Mouse (Mus musculus) forebrain, embryonic 11.5 days (tissue): ENCODE results near the gene Smlr1. TPM values are rescaled to one million over a fixed set of nuclear protein-coding genes. Genes with fewer than 3 reads are reported as not detected.

Experiments
- ATAC-seq: fragments of 200-750 bp; cut with Nextera tagmentation; replicated peaks from 2 replicates; pipeline ENCODE4 v1.8.0; 2017; ENCODE audit warnings: moderate TSS enrichment; ENCODE audit not compliant: low FRiP score
- DNase-seq: peaks from one replicate; pipeline ENCODE4 v3.0.0-alpha.2; 2017; ENCODE audit warnings: low spot score
- H3K27ac ChIP-seq: fragments of 300-500 bp; sonication (generic); 2 replicates; pipeline ENCODE4 v1.5.1; 2014; ENCODE audit warnings: low read depth, low read length
- H3K27me3 ChIP-seq: fragments of 300-500 bp; sonication (generic); 2 replicates; pipeline ENCODE4 v1.6.1; 2014; ENCODE audit warnings: mild to moderate bottlenecking, low read length, mixed read lengths; ENCODE audit not compliant: control insufficient read depth, insufficient read depth
- H3K36me3 ChIP-seq: fragments of 300-500 bp; sonication (generic); 2 replicates; pipeline ENCODE4 v1.6.1; 2014; ENCODE audit warnings: mild to moderate bottlenecking, low read length, moderate library complexity, mixed read lengths; ENCODE audit not compliant: control insufficient read depth, insufficient read depth
- H3K4me1 ChIP-seq: fragments of 300-500 bp; sonication (generic); replicated peaks from 2 replicates; pipeline ENCODE4 v1.6.1; 2014; ENCODE audit warnings: low read length, mixed read lengths; ENCODE audit not compliant: control insufficient read depth, insufficient read depth
- H3K4me2 ChIP-seq: fragments of 300-500 bp; sonication (generic); 2 replicates; pipeline ENCODE4 v1.6.1; 2014; ENCODE audit warnings: low read depth, mild to moderate bottlenecking, low read length, moderate library complexity, mixed read lengths; ENCODE audit not compliant: severe bottlenecking
- H3K4me3 ChIP-seq: fragments of 300-500 bp; sonication (generic); 2 replicates; pipeline ENCODE4 v1.5.1; 2014; ENCODE audit warnings: low read depth, low read length
- H3K9ac ChIP-seq: fragments of 300-500 bp; sonication (generic); 2 replicates; pipeline ENCODE4 v1.6.1; 2014; ENCODE audit warnings: low read length
- H3K9me3 ChIP-seq: fragments of 300-500 bp; sonication (generic); 2 replicates; pipeline ENCODE4 v1.6.1; 2016; ENCODE audit warnings: low read length, mixed read lengths; ENCODE audit not compliant: control insufficient read depth
- WGBS: fragments of 180-500 bp; shearing (Covaris S2); extraction: QIAGEN DNeasy Blood & Tissue Kit; methylation state at CpG from one replicate; pipeline ENCODE4 v1.1.7; 2014; 5-methylcytosine and 5-hydroxymethylcytosine counted together
- polyA plus RNA-seq: library from polyadenylated mRNA; unstranded; fragments of >200 nt; fragmentation: Nextera tagmentation; extraction: Ambion mirVana; gene quantifications from 2 replicates; pipeline ENCODE4 v1.2.1, GENCODE M21; 2014

The Smlr1 gene
- polyA plus RNA-seq, 1 experiment from 2014 or later, result not detected

- no peaks in the 10 kb centered on the region for H3K27me3 ChIP-seq
- no peak overlapping the region for H3K4me3 ChIP-seq
- H3K9me3 ChIP-seq, result no peaks in the 10 kb centered on the region
- H3K36me3 ChIP-seq, result no peaks in the 10 kb centered on the region
- DNase-seq (no peak), ATAC-seq (no peak)
- WGBS, result 89% methylated on average over 8 of the region's 8 CpGs
- no peak overlapping the region for H3K27ac ChIP-seq
- H3K4me2 ChIP-seq, result no peak overlapping the region
- H3K4me1 ChIP-seq, result no peaks in the 10 kb centered on the region
- no peak overlapping the region for H3K9ac ChIP-seq
Observed at GRCm38 (mm10) chr10:25523727-25524126, 12.3 kb downstream of the Smlr1 start.

GRCm38 (mm10) chr10:25520428-25520827, 15.6 kb downstream of the Smlr1 start:
- no peaks in the 10 kb centered on the region for H3K9me3 ChIP-seq
- ATAC-seq (no peak), DNase-seq (no peak)
- no peaks in the 10 kb centered on the region for H3K4me1 ChIP-seq
- no peaks in the 10 kb centered on the region for H3K27me3 ChIP-seq
- no peak overlapping the region for H3K4me3 ChIP-seq
- WGBS, result 90% methylated on average over 5 of the region's 5 CpGs
- no peak overlapping the region for H3K4me2 ChIP-seq
- H3K9ac ChIP-seq, result no peak overlapping the region
- no peaks in the 10 kb centered on the region for H3K36me3 ChIP-seq
- H3K27ac ChIP-seq, result no peak overlapping the region

GRCm38 (mm10) chr10:25519954-25520353, 16.1 kb downstream of the Smlr1 start:
- Histone ChIP-seq H3K9me3 (no peaks in the 10 kb centered on the region), H3K27ac (no peak overlapping the region), H3K9ac (no peak overlapping the region), H3K4me1 (no peaks in the 10 kb centered on the region), H3K4me3 (no peak overlapping the region), H3K4me2 (no peak overlapping the region), H3K36me3 (no peaks in the 10 kb centered on the region), H3K27me3 (no peaks in the 10 kb centered on the region)
- DNase-seq, result no peak
- ATAC-seq, result no peak
- 71% methylated on average over 3 of the region's 3 CpGs for WGBS

DNA sequence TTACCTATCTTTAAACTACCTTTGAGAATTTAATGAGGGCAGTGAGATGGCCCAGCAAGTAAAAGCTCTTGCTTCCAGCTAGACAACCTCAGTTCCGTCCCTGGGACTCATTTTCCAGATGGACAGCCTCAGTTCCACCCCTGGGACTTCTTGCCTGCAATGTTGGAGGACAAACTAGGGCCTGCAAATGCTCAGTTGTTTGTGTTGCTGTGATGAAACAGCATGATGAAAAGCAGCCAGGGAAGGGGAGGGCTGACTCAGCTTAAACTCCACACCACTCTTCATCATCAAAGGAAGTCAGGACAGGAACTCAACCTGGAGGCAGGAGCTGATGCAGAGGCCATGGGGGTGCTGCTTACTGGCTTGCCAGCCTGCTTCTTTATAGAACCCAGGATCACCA, 22.2 kb downstream of the Smlr1 start:
- 92% methylated on average over 1 of the region's 1 CpGs for WGBS
- Histone ChIP-seq H3K9me3 (no peaks in the 10 kb centered on the region), H3K36me3 (no peaks in the 10 kb centered on the region), H3K4me2 (no peak overlapping the region), H3K9ac (no peak overlapping the region), H3K4me3 (no peak overlapping the region), H3K4me1 (no peaks in the 10 kb centered on the region), H3K27me3 (no peaks in the 10 kb centered on the region), H3K27ac (no peak overlapping the region)
- DNase-seq (no peak), ATAC-seq (no peak)

DNA sequence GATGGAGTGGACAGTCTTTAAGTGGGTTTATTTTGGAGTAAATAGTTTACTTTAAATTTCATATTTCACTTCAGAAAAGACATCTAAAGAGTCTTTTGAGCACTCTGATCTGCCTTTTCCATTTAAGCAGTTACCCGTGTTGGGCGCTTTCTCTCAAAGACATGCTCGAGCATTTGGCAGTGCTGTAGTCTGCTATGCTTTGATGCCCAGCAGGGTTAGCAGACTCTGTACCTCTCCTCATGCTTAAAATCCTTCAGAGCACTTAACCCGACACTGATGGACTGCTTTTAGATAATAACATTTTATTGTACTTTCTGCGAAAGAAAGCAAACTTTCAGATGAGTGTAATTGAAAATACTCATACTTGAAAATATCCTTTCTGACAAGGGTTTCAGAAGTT, 32.8 kb downstream of the Smlr1 start:
- Histone ChIP-seq H3K9ac (no peak overlapping the region), H3K27me3 (no peaks in the 10 kb centered on the region), H3K4me1 (no peaks in the 10 kb centered on the region), H3K4me3 (no peak overlapping the region), H3K27ac (no peak overlapping the region), H3K9me3 (no peaks in the 10 kb centered on the region), H3K36me3 (no peaks in the 10 kb centered on the region), H3K4me2 (no peak overlapping the region)
- whole genome bisulfite sequencing, result 90% methylated on average over 5 of the region's 5 CpGs
- no peak for ATAC-seq
- DNase-seq, result no peak

DNA sequence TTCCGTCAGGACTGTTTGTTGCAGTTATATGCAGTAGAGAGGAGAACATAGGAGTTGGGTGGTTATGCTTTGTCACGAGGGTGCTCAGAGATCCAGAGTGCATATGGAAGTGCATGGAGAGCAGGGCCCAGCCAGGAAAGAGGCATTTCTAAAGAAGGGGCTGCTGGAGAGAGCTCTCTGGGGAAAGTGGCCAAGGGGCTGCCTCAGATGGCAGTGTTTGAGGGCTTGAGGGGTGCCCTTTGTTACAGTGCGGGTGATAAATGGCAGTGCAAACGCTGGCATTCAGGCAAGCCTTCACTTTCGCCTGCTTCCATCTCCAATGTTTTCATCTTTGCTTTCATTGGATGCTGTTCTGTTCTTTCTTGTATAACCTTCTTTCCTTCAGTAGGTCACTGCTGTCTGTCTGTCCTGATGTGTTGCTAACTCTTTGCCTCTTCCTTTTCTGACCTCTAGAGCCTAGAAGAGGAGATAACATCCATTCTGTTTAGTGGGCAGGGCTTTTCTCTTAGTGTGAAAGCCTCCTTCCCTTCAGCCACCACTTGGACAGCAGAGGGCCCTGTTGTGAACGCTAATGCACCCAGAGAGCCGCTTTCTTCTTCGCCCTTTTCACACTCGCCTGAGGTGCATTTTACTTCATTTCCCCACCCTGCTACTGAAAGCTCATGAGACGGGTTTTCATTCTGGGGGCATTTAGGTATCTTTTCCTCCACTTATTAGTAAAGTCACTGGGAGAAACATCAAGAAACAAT, 36.6 kb downstream of the Smlr1 start:
- ATAC-seq (no peak), DNase-seq (no peak)
- H3K9ac ChIP-seq, result no peak overlapping the region
- no peaks in the 10 kb centered on the region for H3K4me1 ChIP-seq
- H3K4me3 ChIP-seq, result no peak overlapping the region
- H3K9me3 ChIP-seq, result no peaks in the 10 kb centered on the region
- H3K27ac ChIP-seq, result no peak overlapping the region
- no peak overlapping the region for H3K4me2 ChIP-seq
- no peaks in the 10 kb centered on the region for H3K27me3 ChIP-seq
- no peaks in the 10 kb centered on the region for H3K36me3 ChIP-seq
- 59% methylated on average over 10 of the region's 10 CpGs for WGBS

DNA sequence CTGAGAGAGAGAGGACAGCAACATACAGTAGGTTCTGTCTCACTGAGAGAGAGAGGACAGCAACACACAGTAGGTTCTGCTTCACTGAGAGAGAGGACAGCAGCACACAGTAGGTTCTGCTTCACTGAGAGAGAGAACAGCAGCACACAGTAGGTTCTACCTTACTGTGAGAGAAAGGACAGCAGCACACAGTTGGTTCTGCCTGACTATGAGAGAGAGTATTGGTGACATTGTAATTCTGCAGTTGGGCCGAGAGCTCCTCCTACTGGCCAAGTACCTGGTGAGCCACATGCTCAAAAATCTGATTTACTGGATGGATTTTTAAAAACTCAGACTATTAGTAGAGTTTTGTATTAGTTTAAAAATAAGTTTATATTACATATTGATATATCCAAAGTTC, 47.6 kb downstream of the Smlr1 start:
- DNase-seq (peak; percentile 74), ATAC-seq (peak; percentile 78; the same call in 1 of the 2 replicates)
- H3K27ac ChIP-seq, result no peak overlapping the region
- no peak overlapping the region for H3K9ac ChIP-seq
- H3K4me3 ChIP-seq, result no peak overlapping the region
- WGBS, result 17% methylated on average over 1 of the region's 1 CpGs
- H3K36me3 ChIP-seq, result no peaks in the 10 kb centered on the region
- no peak overlapping the region for H3K4me2 ChIP-seq
- H3K9me3 ChIP-seq, result no peaks in the 10 kb centered on the region
- H3K27me3 ChIP-seq, result no peaks in the 10 kb centered on the region
- no peaks in the 10 kb centered on the region for H3K4me1 ChIP-seq

DNA sequence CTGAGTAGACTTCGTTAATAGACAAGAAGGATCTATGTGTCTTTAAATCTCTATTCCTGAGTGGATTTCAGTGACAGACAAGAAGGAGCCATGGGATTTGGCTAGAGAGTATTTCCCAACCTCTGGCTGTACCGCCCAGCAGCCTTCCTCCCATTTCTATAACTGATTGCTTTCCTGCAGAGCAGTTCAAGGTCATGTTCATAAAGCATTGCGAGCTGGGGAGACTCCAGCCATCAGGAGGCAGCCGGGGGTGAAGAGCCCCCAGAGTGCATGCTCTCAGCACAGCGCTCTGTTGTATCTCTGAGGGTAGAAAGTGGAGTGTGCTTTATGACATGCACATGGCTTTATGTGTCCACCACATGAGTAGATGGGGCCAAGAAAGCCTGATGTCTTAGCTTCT, 53.3 kb downstream of the Smlr1 start:
- Histone ChIP-seq H3K9me3 (no peaks in the 10 kb centered on the region), H3K4me2 (no peak overlapping the region), H3K4me3 (no peak overlapping the region), H3K9ac (no peak overlapping the region), H3K27ac (no peak overlapping the region), H3K27me3 (no peaks in the 10 kb centered on the region), H3K4me1 (no peaks in the 10 kb centered on the region), H3K36me3 (no peaks in the 10 kb centered on the region)
- WGBS, result 77% methylated on average over 5 of the region's 5 CpGs
- no peak for DNase-seq
- ATAC-seq, result no peak

GRCm38 (mm10) chr10:25479716-25480115, 56.4 kb downstream of the Smlr1 start:
- H3K9me3 ChIP-seq, result no peaks in the 10 kb centered on the region
- DNase-seq, result no peak

More at GRCm38 (mm10) chr10:25479716-25480115, 56.4 kb downstream of the Smlr1 start:
- no peak overlapping the region for H3K4me2 ChIP-seq
- WGBS, result 87% methylated on average over 3 of the region's 3 CpGs
- ATAC-seq, result no peak
- no peaks in the 10 kb centered on the region for H3K36me3 ChIP-seq
- no peak overlapping the region for H3K9ac ChIP-seq
- no peaks in the 10 kb centered on the region for H3K27me3 ChIP-seq
- H3K27ac ChIP-seq, result no peak overlapping the region
- H3K4me1 ChIP-seq, result no peaks in the 10 kb centered on the region
- no peak overlapping the region for H3K4me3 ChIP-seq
